Mouse (Mus musculus): Measurements from ENCODE around the gene Dvl3.

The Dvl3 gene

DNA sequence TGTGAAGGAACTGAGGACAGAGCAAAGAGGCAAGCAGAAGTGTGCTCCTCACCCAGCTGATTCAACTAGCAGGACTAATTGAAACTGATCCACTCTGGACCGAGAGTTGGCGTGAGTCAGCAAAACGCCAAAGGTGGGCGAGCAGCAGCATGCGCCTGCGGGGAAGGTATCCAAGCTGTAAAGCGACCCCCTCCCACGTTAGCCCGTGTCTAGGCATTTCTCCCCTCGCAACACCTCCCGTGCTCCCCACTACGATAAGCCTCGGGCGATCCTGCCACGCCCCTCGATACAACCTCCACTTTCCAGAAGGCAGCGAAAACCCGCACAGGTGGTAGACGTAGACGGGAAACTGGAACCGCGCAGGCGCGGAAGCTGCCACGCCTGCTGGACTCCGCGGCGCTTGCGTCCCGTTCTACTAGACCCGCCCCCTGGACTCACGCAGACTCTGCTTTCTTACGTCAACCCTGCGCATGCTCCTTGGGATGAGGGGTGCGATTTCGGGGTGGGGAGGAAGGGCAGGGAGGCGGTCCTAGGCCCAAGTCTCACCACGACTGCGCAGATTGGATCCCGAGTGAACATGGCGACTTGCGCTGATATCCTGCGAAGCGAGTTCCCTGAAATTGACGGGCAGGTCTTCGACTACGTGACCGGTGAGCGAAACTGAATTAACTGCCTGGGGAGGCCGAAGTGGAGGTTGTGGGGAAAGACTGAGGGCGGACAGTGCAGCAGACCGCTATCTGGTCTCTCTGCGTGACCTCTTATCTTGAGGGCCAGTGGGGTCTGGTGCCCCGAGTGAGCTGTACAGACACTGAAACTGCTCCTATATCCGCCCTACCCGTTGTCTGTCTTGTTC is 31.5 kb downstream of the Dvl3 start, which contains the start of gene Abcf3:
Gene Abcf3 (plus strand): TSS at position 482 of the 853 bp plus-strand sequence.
- peak; percentile 100 for DNase-seq

DNA sequence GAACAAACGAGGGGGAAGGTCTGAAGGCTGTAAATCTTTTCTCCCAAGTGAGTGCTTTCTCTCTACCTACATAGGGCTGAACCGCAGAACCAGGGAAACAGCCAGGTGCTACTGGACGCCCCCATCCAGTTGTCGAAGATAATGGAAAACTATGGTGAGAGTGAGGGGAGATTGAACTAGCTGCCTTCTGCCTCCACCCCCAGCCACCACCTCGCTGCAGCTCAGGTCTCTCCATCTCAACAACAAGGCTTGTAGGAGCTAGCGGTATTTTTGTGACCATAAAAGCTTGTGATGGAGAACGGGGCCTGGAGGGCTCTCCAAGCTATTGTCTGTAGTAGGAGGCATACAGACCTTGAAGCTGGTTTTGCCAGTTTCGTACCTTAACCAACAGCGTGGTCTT is 32.4 kb downstream of the Dvl3 start:
- no peak for DNase-seq

DNA sequence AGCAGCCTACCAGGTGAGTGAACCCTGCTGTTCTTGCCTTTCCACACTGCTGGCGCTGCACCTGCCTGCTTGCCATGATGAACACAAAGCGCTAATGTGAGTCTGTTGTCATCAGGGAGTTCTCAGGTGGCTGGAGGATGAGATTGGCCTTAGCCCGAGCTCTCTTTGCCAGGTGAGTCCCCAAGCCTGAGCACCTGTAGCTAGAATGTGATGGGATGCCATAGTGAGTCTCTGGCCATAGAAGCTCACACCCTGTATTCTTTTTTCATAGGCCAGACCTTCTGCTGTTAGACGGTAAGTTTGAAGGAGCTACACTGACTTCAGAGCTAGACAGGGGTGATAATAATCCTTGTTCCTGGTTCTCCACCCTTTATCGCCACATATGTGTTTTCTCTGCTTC is 34.9 kb downstream of the Dvl3 start:
- no peak for DNase-seq

DNA sequence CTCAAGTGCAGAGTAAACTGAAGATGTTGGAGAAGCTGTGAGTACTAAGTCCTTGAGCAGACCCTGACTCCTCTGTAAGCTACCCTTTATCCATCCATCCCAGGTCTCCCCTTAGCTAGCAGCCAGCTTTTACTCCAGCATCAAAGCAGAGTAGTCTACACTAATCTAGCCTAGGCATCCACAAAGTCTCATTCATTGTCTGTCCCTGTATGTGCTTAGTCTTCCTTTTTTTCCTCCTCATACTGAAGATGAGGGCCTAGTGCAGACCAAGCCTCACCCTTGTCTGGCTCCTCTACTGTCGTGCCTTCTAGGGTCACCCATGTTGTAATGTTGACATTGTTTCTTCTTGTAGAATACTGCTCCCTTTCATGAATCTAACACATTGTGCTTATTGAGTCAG is 35.8 kb downstream of the Dvl3 start:
- DNase-seq = no peak

DNA sequence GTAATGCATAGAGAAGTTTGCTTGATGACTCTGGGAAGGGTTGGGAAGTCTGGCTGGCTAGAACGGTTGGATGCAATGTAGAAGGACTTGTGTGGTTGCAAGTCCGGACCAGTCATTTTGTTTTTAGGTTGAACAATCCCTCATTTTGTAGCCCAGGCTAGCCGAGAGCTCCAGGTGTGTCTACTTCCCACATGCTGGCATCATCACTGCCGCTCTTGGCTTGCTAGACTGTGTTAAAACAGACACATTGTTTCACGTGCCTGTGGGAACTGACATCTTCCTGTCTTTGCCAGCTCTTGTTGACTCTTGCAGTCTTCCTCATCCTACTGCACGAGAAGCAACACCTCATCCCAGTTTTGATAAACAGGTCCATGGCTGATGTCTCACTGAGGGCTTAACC is 38.2 kb downstream of the Dvl3 start:
- no peak for DNase-seq

DNA sequence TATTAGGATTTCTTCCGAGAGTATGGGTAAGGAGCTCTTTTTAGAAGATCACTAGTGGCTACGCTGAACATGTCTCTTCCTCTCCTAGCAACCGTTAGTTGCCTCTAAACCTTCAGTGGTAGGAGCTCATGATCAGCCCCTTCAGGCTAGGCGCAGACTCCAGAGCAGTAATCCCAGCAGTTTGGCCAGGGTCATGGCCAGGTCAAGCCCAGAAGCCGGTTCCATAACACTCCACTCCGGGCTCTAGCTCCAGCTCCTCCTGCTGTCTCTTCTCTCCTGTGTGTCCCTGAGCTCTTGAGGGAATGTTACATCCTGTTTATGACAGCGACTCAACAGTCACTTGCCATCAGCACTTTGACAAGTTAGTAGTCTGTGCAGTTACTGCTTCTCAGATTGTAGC is 40.6 kb downstream of the Dvl3 start:
- no peak for DNase-seq

DNA sequence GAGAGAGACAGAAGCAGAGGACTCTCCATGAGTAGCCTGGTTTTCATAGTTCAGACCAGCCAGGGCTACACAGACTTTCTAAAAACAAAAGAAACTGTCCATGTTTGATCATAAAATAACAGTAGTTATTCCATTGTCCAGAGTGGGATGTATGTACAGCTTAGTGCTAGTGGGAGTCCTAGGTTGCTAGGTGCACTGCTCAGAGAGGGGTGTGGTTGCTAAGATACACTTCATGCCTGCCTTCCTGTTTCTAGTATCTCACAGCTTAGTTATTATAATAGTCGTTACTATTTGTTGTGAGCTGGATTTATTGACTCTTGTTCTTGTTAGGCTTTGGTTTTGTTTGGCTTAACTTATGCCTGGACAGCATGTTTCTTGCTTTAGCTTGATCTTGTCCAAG is 48.3 kb downstream of the Dvl3 start:
- no peak for DNase-seq
